Mouse (Mus musculus): ENCODE data around the gene Fam131c.

DNA sequence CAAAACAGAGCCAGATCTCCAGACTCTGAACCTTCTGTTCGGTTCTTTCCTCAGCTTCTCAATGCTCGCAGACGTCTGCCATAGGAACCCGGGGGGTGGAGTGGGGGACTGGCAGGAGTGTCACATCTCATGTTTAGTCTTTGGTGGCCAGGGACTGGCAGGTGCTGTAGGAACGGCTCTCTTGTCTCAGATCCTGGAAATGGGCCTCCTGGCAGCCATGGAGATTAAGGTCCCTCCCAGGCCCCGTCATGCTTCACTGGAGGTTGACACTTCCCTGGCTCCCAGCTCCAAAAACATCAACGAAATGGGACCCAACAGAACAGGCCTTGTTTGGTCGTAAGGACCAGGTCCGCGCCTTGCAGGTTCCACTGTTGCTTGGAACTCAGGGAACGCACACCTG lies 19.4 kb upstream of the Fam131c start:
- TF ChIP-seq POLR2A (IDR thresholded peaks at IDR 0.05; ENCODE audit: low read depth, low read length) (no peak), CTCF (conservative IDR thresholded peaks at IDR 0.05 in 1 of 2, IDR thresholded peaks at IDR 0.05 in 1 of 2; ENCODE audit: low read depth in 2 of 2, low read length in 2 of 2) (no peak)

Measured in CH12.LX (cell line).